Mouse (Mus musculus) stomach, postnatal 0 days (tissue): ENCODE data around the gene Zfp729b.

Experiments used
- CTCF ChIP-seq: IDR thresholded peaks from 2 replicates; pipeline ENCODE4 v1.5.1; 2016; ENCODE audit warnings: antibody characterized with exemption, low read depth, mild to moderate bottlenecking, moderate library complexity
- EP300 ChIP-seq: optimal IDR thresholded peaks from 2 replicates; pipeline ENCODE3; 2016; ENCODE audit warnings: antibody characterized with exemption

- TF ChIP-seq CTCF (no peak), EP300 (no peak)
Observed at GRCm38 (mm10) chr13:67652496-67652895, 43.0 kb upstream of the Zfp729b start.
